Comparison of ENCODE assay signal across 8 mouse cellular contexts in genomic region chr12:79512205-79512886, GRCm38 (mm10).
DNase-seq lines count a peak whose midpoint lies in the region; ATAC-seq and TF ChIP-seq lines count a peak whose summit lies in the region.

No protein-coding gene starts in this region.

- TF ChIP-seq CTCF in heart, adult 2 months (IDR thresholded peaks at IDR 0.05): no peak
- TF ChIP-seq CTCF in lung, embryonic 14.5 days (IDR thresholded peaks at IDR 0.05; ENCODE audit: low read depth): no peak

- H3K9ac ChIP-seq in heart, adult 2 months (ENCODE audit: low read depth, low read length): no peak overlapping the region
- H3K9ac ChIP-seq in lung, embryonic 14.5 days: no peak overlapping the region
- H3K9ac ChIP-seq in limb, embryonic 14.5 days (ENCODE audit: low read depth, low read length, severe bottlenecking): no peak overlapping the region

- H3K79me2 ChIP-seq in heart, adult 2 months (replicated peaks; ENCODE audit: control insufficient read depth, insufficient read depth, low read length): no peaks in the 10 kb centered on the region

- no peak for TF ChIP-seq EP300 in heart, adult 2 months (IDR thresholded peaks at IDR 0.05; ENCODE audit: insufficient read depth, low read depth, low read length)

- 72% methylated on average over 10 of the region's 10 CpGs for WGBS in heart, adult 2 months
- WGBS in lung, embryonic 14.5 days: 27% methylated on average over 10 of the region's 10 CpGs
- WGBS in embryonic facial prominence, embryonic 10.5 days: 74% methylated on average over 10 of the region's 10 CpGs
- 78% methylated on average over 10 of the region's 10 CpGs for WGBS in limb, embryonic 14.5 days

- intact Hi-C loops in heart, adult 2 months (cut with DNase I): no loop called here
- intact Hi-C loops in heart, postnatal 36 days (cut with DNase I): no loop called here

- no peaks in the 10 kb centered on the region for H3K9me3 ChIP-seq in lung, embryonic 14.5 days (ENCODE audit: low read depth, low read length)
- no peaks in the 10 kb centered on the region for H3K9me3 ChIP-seq in embryonic facial prominence, embryonic 10.5 days
- no peaks in the 10 kb centered on the region for H3K9me3 ChIP-seq in limb, embryonic 14.5 days (ENCODE audit: control insufficient read depth, low read length)

- peak overlapping the region; percentile 49; the same call in 1 of the 2 replicates for H3K27ac ChIP-seq in heart, adult 2 months
- peak overlapping the region; percentile 97 for H3K27ac ChIP-seq in lung, embryonic 14.5 days (ENCODE audit: low read depth)
- H3K27ac ChIP-seq in embryonic facial prominence, embryonic 10.5 days (replicated peaks): peak overlapping the region; percentile 77
- H3K27ac ChIP-seq in limb, embryonic 14.5 days (replicated peaks; ENCODE audit: low read depth, low read length): peak overlapping the region; percentile 90

- no peaks in the 10 kb centered on the region for H3K36me3 ChIP-seq in heart, adult 2 months (ENCODE audit: control insufficient read depth, insufficient read depth, low read length)
- no peaks in the 10 kb centered on the region for H3K36me3 ChIP-seq in lung, embryonic 14.5 days (ENCODE audit: insufficient read depth)
- H3K36me3 ChIP-seq in embryonic facial prominence, embryonic 10.5 days (replicated peaks): no peaks in the 10 kb centered on the region
- H3K36me3 ChIP-seq in limb, embryonic 14.5 days (ENCODE audit: control insufficient read depth, insufficient read depth, low read length): no peaks in the 10 kb centered on the region

- H3K4me2 ChIP-seq in lung, embryonic 14.5 days: 0 out of 2 replicates have a peak overlapping the region, but pooled peaks have one; percentile 6
- H3K4me2 ChIP-seq in limb, embryonic 14.5 days (replicated peaks; ENCODE audit: low read depth, low read length, severe bottlenecking): no peak overlapping the region

- peak; percentile 47 for ATAC-seq in lung, embryonic 14.5 days (ENCODE audit: insufficient read depth)
- ATAC-seq in limb, embryonic 14.5 days (ENCODE audit: low FRiP score, low read depth): no peak

- no peak for TF ChIP-seq POLR2A in heart, adult 2 months (IDR thresholded peaks at IDR 0.05; ENCODE audit: insufficient read depth, low read depth, low read length)
- no peak for TF ChIP-seq POLR2A in limb, embryonic 14.5 days (IDR thresholded peaks at IDR 0.05; ENCODE audit: borderline replicate concordance, extremely low read depth, insufficient read depth, insufficient read length)

- peaks cover 4% of the 10 kb centered on the region for H3K4me1 ChIP-seq in heart, adult 2 months (ENCODE audit: control insufficient read depth, insufficient read depth, low read length)
- H3K4me1 ChIP-seq in lung, embryonic 14.5 days (ENCODE audit: insufficient read depth): peaks cover 26% of the 10 kb centered on the region
- peaks cover 21% of the 10 kb centered on the region for H3K4me1 ChIP-seq in embryonic facial prominence, embryonic 10.5 days
- peaks cover 26% of the 10 kb centered on the region for H3K4me1 ChIP-seq in limb, embryonic 14.5 days (ENCODE audit: control insufficient read depth, insufficient read depth, low read length)

- DNase-seq in heart, adult 2 months: peak in 1 of 2 experiments; percentile 11
- DNase-seq in heart, postnatal 36 days: no peak
- DNase-seq in lung, embryonic 14.5 days: no peak
- no peak for DNase-seq in lung, postnatal 25 days (ENCODE audit: low spot score)
- no peak for DNase-seq in embryonic facial prominence, embryonic 10.5 days (ENCODE audit: low spot score)
- no peak for DNase-seq in limb, embryonic 14.5 days (ENCODE audit: low spot score)
- DNase-seq in spleen, postnatal 36 days (ENCODE audit: low spot score in 2 of 2): no peak
- DNase-seq in yolk sac, embryonic 10.5 days (ENCODE audit: low spot score): no peak

- H3K4me3 ChIP-seq in heart, adult 2 months: no peak overlapping the region
- H3K4me3 ChIP-seq in lung, embryonic 14.5 days (ENCODE audit: low read depth, low read length): no peak overlapping the region
- H3K4me3 ChIP-seq in embryonic facial prominence, embryonic 10.5 days: no peak overlapping the region
- no peak overlapping the region for H3K4me3 ChIP-seq in limb, embryonic 14.5 days (replicated peaks; ENCODE audit: low read length)

- no peaks in the 10 kb centered on the region for H3K27me3 ChIP-seq in heart, adult 2 months (ENCODE audit: control insufficient read depth, insufficient read depth, low read length)
- no peaks in the 10 kb centered on the region for H3K27me3 ChIP-seq in lung, embryonic 14.5 days (ENCODE audit: insufficient read depth, low read length)
- no peaks in the 10 kb centered on the region for H3K27me3 ChIP-seq in embryonic facial prominence, embryonic 10.5 days (replicated peaks; ENCODE audit: low read depth, poor library complexity, severe bottlenecking)
- H3K27me3 ChIP-seq in limb, embryonic 14.5 days (ENCODE audit: control insufficient read depth, insufficient read depth, low read length): no peaks in the 10 kb centered on the region
